Mouse (Mus musculus) MEL (cell line): ENCODE measurements around the gene Psg29.

ENCODE experiments used
- CTCF ChIP-seq, 3 experiments: IDR thresholded peaks in 2 of 3; conservative IDR thresholded peaks in 1 of 3; 2 replicates each; pipeline ENCODE4 v1.5.1; 2011 to 2012; ENCODE audit warnings: low read length in 3 of 3, low read depth in 2 of 3, mild to moderate bottlenecking in 2 of 3, improper control_type of control experiment in 1 of 3, inconsistent platforms in 1 of 3, mixed read lengths in 1 of 3, moderate library complexity in 1 of 3; ENCODE audit not compliant: control insufficient read depth in 1 of 3, insufficient read depth in 1 of 3, poor library complexity in 1 of 3, severe bottlenecking in 1 of 3
- HCFC1 ChIP-seq: IDR thresholded peaks from 2 replicates; pipeline ENCODE4 v1.6.1; 2012; ENCODE audit warnings: low read depth, mild to moderate bottlenecking, inconsistent platforms, low read length, improper control_type of control experiment, moderate library complexity
- MAZ ChIP-seq: IDR thresholded peaks from 2 replicates; pipeline ENCODE4 v1.6.1; 2012; ENCODE audit warnings: low read depth, mild to moderate bottlenecking, inconsistent platforms, low read length, improper control_type of control experiment
- MEF2A ChIP-seq: IDR thresholded peaks from 2 replicates; pipeline ENCODE4 v1.6.1; 2014; ENCODE audit warnings: low read depth, mild to moderate bottlenecking, inconsistent platforms, low read length, improper control_type of control experiment; ENCODE audit not compliant: poor library complexity, insufficient replicate concordance, severe bottlenecking; ENCODE audit errors: extremely low read depth
- MXI1 ChIP-seq: IDR thresholded peaks from 2 replicates; pipeline ENCODE4 v1.6.1; 2011; ENCODE audit warnings: mild to moderate bottlenecking, low read depth, low read length, improper control_type of control experiment
- POLR2A ChIP-seq, 2 experiments: IDR thresholded peaks; 2 replicates each; pipeline ENCODE4 v1.6.1; 2011 to 2012; ENCODE audit warnings: low read length in 2 of 2, mild to moderate bottlenecking in 2 of 2, control low read depth in 1 of 2, improper control_type of control experiment in 1 of 2, low read depth in 1 of 2, moderate library complexity in 1 of 2; ENCODE audit not compliant: control insufficient read depth in 1 of 2, insufficient read depth in 1 of 2, poor library complexity in 1 of 2
- USF1 ChIP-seq: IDR thresholded peaks from 2 replicates; pipeline ENCODE4 v1.6.1; 2014; ENCODE audit warnings: low read depth, mild to moderate bottlenecking, inconsistent platforms, low read length, improper control_type of control experiment, moderate library complexity

DNA sequence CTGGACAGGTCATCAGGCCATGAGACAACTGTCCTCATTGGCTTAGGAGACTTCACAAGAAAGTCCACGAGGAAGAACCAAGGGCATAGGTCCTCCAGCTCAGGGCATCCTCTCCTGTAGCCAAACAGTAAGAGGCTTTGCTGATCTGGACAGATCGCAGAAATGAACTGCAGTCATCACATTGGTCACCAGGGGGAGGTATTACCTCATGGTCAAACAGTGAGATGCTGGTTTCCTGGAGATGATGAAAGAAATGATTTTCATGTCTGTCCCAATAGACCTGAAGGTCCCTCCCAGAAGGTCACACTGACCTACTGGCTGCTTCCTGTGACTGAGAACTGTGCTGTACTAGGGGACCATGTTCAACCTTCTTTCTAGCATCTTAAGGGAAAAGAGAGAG is 47.6 kb upstream of the Psg29 start:
- TF ChIP-seq CTCF (IDR thresholded peaks at IDR 0.05 in 2 of 3, conservative IDR thresholded peaks at IDR 0.05 in 1 of 3; ENCODE audit: control insufficient read depth in 1 of 3, insufficient read depth in 1 of 3, low read depth in 2 of 3, low read length in 3 of 3, poor library complexity in 1 of 3, severe bottlenecking in 1 of 3) (peak; percentile 33 to 52 (median 51); a peak in 5 of 6 replicates), MXI1 (no peak), USF1 (no peak), POLR2A (IDR thresholded peaks at IDR 0.05; ENCODE audit: control insufficient read depth in 1 of 2, insufficient read depth in 1 of 2, low read depth in 1 of 2, low read length in 2 of 2, poor library complexity in 1 of 2) (no peak), MEF2A (no peak), MAZ (no peak), HCFC1 (no peak)
